ENCODE assay signal across 10 mouse cellular contexts in the genomic region with DNA sequence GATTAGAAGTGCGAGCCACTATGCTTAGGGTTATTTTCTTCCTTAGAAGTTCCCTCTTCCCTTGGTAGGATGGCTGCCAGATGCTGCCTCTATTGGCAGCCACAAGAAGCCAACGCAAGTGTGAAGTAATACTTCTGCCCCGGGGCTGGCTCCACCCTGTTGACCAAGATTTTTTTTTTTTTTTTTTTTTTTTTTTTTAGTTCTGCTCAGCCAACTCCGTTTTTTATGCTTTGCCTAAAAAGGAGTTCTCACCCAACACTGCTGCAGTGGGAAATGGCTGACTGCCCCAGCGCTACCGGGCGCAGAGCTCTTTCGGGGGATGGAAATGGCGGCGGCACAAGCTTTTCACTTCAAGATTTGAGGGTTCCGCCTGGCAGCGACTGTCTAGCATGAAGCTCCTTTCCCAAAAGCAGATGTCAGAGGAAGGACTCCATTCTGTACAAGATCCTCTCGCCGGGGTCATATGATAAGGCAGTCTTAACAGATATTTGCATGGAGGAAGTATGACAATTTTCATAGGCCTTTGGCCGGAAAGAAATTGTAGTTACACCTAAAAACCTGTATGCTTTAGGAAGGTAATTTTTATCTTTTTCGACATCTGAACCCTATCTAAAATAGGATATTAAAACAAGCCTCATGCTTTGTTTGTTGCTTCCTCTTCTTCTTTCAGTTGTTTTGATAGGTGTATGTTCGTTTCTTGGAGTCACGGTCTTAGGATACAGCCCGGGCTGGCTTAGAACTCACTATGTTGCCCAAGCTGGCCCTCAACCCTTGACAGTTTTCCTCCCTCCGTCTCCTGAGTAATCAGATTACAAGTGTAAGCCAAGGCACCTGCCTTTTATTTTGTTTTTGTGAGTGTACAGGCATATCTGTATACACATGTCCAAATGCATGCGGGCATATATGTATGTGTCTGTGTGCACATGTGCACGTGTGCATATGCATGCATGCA. TPM values are rescaled to one million over a fixed set of nuclear protein-coding genes. Genes with fewer than 3 reads are reported as not detected.
DNase-seq lines count a peak whose midpoint lies in the region; ATAC-seq and TF ChIP-seq lines count a peak whose summit lies in the region.
"Had no signal": no experiment of that assay in that cellular context is flagged by ENCODE, and none has a peak within 500 bp of the region (broad histone marks: within the 10 kb centered on the region; RNA-seq: fewer than 3 reads in every experiment).

No protein-coding gene starts in this region.

- H3K9me3 ChIP-seq in lung, embryonic 14.5 days (ENCODE audit: low read depth, low read length): no peaks in the 10 kb centered on the region
- H3K9me3 ChIP-seq: embryonic facial prominence, embryonic 12.5 days; stomach, embryonic 15.5 days had no signal

- ATAC-seq in common myeloid progenitor, adult 5-6 weeks (replicated peaks; ENCODE audit: low read depth, poor library complexity, severe bottlenecking): peak; percentile 55
- ATAC-seq in lung, embryonic 14.5 days (ENCODE audit: insufficient read depth): no peak

- WGBS in lung, embryonic 14.5 days: 82% methylated on average over 22 of the region's 22 CpGs

- H3K9ac ChIP-seq in lung, embryonic 14.5 days: no peak overlapping the region
- H3K9ac ChIP-seq: embryonic facial prominence, embryonic 12.5 days; stomach, embryonic 15.5 days had no signal

- no peak for TF ChIP-seq CTCF in lung, embryonic 14.5 days (IDR thresholded peaks at IDR 0.05; ENCODE audit: low read depth)

- no peak overlapping the region for H3K4me2 ChIP-seq in lung, embryonic 14.5 days
- H3K4me2 ChIP-seq: embryonic facial prominence, embryonic 12.5 days; stomach, embryonic 15.5 days had no signal

- H3K36me3 ChIP-seq in lung, embryonic 14.5 days (ENCODE audit: insufficient read depth): no peaks in the 10 kb centered on the region
- H3K36me3 ChIP-seq: embryonic facial prominence, embryonic 12.5 days; stomach, embryonic 15.5 days had no signal

- H3K4me1 ChIP-seq in lung, embryonic 14.5 days (ENCODE audit: insufficient read depth): no peaks in the 10 kb centered on the region
- H3K4me1 ChIP-seq: stomach, embryonic 15.5 days had no signal

- DNase-seq in ovary, postnatal 36 days (ENCODE audit: low spot score): peak; percentile 2
- no peak for DNase-seq in ovary, postnatal 10 days (ENCODE audit: low spot score)
- peak; percentile 34 for DNase-seq in lung, embryonic 14.5 days
- DNase-seq in spleen, postnatal 10 days (ENCODE audit: low spot score in 2 of 2): peak; percentile 48 to 69
- DNase-seq in kidney, adult 11 months: no peak
- DNase-seq in gastrocnemius, postnatal 25 days: no peak
- DNase-seq in cerebellum, postnatal 25 days: no peak

- no peak overlapping the region for H3K27ac ChIP-seq in lung, embryonic 14.5 days (ENCODE audit: low read depth)
- H3K27ac ChIP-seq: embryonic facial prominence, embryonic 12.5 days; stomach, embryonic 15.5 days had no signal

- H3K4me3 ChIP-seq in lung, embryonic 14.5 days (ENCODE audit: low read depth, low read length): no peak overlapping the region
- H3K4me3 ChIP-seq: embryonic facial prominence, embryonic 12.5 days; stomach, embryonic 15.5 days had no signal

- no peaks in the 10 kb centered on the region; the same call in 1 of the 2 replicates for H3K27me3 ChIP-seq in lung, embryonic 14.5 days (ENCODE audit: insufficient read depth, low read length)
- H3K27me3 ChIP-seq: embryonic facial prominence, embryonic 12.5 days; stomach, embryonic 15.5 days had no signal

RNA-seq across cellular contexts. Expression of gene Exoc6, which starts 54.6 kb away (rescaled TPM):
- total RNA-seq in common myeloid progenitor, adult 5-6 weeks (2017): 108 and 109 TPM in 2 replicates
- 11.6 and 13.2 TPM in 2 replicates for polyA plus RNA-seq in lung, embryonic 14.5 days (2014; fragmentation: Nextera tagmentation; extraction: Ambion mirVana)
- total RNA-seq in gastrocnemius, postnatal 25 days (2021): 10 to 100 TPM; 33.3 to 43.8 TPM

Comparison
In these comparisons a context has a peak if more than half of its experiments do, and no peak if none do; other contexts are left out.
1. DNase-seq: peak in ovary, postnatal 36 days (single experiment), lung, embryonic 14.5 days (single experiment) and spleen, postnatal 10 days (2 of 2); none in ovary, postnatal 10 days (single experiment), kidney, adult 11 months (single experiment), gastrocnemius, postnatal 25 days (single experiment) and cerebellum, postnatal 25 days (0 of 2).